Mouse (Mus musculus) left cerebral cortex, adult 11 months (tissue): ENCODE measurements at regions not wholly inside any gene's neighbourhood (a gene's known extent, or its start where the extent isn't known, plus 50 kb on each side); places are given as distances from the start of the nearest gene placed in this dataset.
"Not testable (repeated sequence)": the region's sequence is repeated elsewhere in the genome, so short reads cannot be mapped to it uniquely, and the experiment has no call there.

Experiments
- DNase-seq: peaks from one replicate; pipeline ENCODE4 v3.0.0; 2022; ENCODE audit warnings: low spot score

- DNase-seq = no peak
Observed at GRCm38 (mm10) chr3:65608385-65608784, 57.6 kb upstream of the Lekr1 start.

- DNase-seq = no peak
Observed at GRCm38 (mm10) chr3:65611712-65612111, 54.3 kb upstream of the Lekr1 start.

- DNase-seq = peak; percentile 14
Observed at GRCm38 (mm10) chr3:65612387-65612786, 53.6 kb upstream of the Lekr1 start.

- DNase-seq = no peak
Observed at GRCm38 (mm10) chr3:65612968-65613367, 53.1 kb upstream of the Lekr1 start.

- DNase-seq = not testable (repeated sequence)
Observed at GRCm38 (mm10) chr3:65614901-65615300, 51.1 kb upstream of the Lekr1 start.
